Mouse (Mus musculus) spleen, postnatal 36 days (tissue): ENCODE data around the gene Phyh.
"Not testable (repeated sequence)": the region's sequence is repeated elsewhere in the genome, so short reads cannot be mapped to it uniquely, and the experiment has no call there.

ENCODE experiments used
- DNase-seq, 2 experiments: peaks; one replicate each; pipeline ENCODE4 v3.0.0; 2022; ENCODE audit warnings: low spot score in 2 of 2, mixed read lengths in 1 of 2

The Phyh gene

DNA sequence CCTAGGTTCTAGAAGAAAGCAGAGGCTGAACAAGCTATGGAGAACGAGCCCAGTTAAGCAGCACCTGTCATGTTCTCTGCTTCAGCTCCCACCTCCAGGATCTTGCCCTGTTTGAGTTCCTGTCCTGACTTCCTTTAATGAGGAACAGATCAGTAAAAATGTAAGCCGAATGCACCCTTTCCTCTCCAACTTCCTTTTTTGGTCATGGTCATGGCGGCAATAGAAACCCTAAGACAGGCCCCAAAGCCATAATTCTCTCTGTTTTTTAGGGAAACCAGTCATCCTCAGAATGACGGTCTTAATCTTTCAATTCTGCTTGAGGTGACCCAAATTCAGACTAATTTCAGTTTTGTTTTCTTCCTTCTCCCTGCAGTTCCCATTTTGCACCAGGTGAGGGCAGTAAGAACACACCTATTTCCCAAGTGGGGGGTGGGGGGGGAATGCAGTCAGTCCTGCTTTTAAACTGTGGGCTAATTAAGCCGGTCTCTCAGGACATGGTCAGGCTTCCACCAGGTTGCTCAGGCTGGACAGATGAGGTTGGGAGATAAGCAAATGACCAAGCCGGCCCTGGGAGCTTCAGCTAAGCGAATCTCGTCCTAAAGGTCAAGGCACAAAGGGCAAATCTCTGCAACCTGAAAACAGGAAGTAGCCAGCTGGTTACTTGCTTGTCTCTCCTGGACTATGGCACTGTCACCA is 1.3 kb upstream of the Phyh start:
- peak; percentile 45 to 64 for DNase-seq

DNA sequence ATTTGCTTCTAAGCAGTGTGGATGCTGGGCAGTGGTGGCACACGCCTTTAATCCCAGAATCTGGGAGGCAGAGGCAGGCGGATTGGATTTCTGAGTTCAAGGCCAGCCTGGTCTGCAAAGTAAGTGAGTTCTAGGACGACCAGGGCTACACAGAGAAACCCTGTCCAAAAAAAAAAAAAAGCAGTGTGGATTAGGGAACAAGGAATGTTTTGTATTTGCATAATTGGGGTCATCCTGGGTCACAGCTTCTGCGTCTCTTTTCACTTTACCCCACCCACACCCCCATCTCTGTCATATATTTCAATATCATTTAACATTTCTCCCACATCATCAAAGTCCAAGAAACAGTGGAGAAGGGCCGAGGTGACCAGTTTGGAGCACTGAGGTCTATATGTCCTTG is 2.2 kb downstream of the Phyh start:
- DNase-seq, result no peak

DNA sequence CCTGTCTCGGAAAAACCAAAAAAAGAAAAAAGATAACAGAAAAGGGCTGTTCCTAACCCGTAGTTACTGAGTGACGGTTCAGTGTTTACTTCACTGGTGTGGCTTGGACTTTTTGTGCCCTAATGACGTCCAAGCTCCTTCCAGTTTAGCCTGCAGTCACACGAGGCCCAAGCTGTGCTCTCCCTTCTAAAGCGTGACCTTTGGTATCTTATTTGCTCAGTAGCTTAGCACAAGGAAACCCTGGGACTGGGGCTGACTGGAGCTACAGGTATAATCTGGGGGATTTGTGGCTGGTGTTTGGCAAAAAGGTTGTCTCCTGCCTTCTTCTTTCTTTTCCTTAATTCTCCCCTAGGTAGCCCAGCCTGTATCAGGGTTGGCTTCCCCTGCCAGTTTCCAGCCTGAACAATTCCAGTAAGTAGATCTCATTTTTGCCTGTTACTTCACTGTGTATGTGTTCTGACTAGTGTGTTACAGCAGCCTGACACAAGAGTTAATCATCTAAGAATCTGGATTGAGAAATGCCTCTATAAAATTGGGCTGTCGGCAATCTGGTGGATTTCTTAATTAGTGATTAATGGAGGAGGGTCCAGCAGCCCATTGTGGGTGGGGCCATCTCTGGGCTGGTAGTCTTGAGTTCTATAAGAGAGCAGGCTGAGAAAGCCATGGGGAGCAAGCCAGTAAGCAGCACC is 3.8 kb downstream of the Phyh start:
- DNase-seq, result no peak

DNA sequence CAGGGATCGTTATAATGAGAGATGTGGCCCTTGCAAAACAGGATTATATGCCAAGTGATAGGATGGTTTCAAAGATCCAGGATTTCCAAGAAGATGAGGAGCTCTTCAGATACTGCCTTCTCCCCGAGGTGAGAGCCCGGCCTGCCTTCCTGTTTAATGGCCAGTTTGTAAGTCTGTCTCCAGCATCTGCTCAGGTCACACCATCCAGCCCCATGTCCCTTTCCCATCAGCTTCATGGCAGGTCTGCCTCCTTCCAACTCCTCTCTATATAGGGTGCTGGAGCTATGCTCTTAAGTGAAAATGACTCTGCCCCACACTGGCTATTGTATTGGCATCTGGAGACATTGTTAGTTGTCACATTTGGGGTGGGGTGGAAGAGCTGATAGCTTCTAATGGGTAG is 8.6 kb downstream of the Phyh start:
- no peak for DNase-seq

DNA sequence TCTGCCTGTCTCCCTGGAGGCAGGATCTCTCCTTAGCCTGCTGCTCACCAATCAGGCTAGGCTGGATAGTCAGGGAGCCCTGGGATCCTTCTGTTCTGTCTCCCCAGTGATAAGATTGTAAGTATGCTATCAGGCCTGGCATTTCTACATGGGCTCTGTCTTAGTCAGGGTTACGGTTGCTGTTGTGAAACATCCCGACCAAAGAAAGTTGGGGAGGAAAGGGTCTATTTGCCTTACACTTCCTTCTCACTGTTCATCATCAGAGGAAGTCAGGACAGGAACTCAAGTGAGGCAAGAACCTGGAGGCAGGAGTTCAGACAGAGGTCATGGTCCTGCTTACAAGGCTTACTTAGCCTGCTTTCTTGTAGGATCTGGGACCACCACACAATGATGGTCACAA is 10.4 kb downstream of the Phyh start:
- no peak for DNase-seq

DNA sequence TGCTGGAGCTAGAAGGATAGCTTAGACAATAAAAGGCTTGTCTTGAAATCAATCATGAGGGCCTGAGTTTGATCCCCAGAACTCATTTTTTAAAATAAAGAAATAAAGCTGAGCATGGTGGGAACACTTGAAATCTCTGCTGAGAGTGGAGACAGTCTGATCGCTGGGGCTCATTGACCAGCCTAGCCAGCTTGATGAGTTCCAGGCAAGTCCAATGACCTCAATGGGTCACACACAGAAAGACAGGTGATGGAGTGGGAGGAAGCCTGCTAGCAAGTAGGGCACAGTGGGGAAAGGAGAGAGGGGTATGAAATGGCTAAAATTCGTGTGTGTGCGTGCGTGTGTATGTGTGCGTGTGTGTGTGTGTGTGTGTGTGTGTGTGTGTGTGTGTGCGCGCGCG is 15.7 kb downstream of the Phyh start:
- no peak for DNase-seq

DNA sequence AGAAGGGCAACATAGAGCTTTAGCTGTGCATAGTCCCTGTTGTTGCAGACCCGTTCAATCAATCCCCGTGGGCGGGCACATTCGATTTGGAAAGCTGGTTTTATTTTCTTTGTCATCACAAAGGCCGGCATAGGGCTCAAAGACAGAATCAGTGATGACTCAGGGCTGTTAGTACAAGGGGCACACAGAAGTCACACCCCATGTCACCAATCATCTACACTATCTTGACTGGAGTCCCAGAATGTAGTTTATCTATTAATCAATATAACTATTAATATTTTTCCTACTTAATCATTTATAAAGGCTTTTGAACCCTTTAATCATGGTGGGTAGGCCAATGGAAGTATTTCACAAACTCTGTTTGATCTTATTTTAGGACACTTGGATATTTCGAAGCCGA is 19.1 kb downstream of the Phyh start:
- DNase-seq, result no peak

DNA sequence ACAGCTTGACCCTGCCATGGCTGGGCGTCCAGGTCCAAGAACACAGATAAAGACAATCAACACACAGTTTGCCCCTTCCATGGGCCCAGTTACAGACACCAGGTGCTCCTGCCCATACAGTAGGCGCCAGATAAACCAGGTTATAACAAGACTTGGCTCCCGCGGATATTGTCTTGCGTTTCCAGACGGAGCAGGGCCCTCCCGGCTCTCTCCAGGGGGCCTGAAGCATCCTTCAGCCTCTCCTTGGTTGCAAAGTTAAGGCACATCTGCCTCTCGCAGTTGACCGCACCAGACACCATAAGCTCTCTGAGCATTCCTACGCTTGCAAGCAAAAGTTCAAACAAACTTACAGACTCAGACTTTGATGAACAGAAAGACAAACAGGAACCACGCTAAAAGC is 22.0 kb downstream of the Phyh start:
- DNase-seq, result no peak

DNA sequence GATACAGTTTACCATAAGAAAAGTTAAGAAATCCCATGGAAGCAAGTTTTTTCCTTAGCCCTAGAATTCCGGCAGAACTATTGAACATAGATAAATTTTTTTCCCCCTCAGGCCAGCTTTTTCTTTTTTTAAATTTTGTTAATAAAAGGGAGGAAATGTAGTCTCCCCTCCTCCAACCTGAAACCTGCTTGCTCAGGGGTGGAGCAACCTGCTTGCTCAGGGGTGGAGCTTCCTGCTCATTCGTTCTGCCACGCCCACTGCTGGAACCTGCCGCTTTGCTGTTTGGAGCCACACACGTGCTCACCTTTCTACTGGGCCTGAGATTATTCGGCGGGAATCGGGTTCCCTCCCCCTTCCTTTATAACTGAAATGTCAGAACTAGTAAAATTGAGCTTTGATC is 30.9 kb downstream of the Phyh start:
- DNase-seq, result not testable (repeated sequence)

DNA sequence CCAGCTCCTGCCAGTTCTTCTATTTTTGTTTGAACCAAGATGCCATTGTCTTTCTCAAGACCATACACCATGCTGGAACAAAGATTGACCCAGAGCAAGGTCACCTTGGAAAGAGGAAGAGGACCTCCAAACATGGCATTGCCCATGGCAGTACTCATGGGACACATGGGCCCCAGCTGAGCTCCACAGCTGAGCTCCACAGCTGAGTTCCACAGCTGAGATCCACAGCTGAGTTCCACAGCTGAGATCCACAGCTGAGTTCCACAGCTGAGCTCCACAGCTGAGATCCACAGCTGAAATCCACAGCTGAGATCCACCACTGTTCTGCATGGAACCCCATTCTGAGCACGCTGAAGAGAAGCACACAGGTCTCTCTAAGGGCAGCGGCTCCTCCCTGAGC is 32.2 kb downstream of the Phyh start:
- DNase-seq, result no peak

DNA sequence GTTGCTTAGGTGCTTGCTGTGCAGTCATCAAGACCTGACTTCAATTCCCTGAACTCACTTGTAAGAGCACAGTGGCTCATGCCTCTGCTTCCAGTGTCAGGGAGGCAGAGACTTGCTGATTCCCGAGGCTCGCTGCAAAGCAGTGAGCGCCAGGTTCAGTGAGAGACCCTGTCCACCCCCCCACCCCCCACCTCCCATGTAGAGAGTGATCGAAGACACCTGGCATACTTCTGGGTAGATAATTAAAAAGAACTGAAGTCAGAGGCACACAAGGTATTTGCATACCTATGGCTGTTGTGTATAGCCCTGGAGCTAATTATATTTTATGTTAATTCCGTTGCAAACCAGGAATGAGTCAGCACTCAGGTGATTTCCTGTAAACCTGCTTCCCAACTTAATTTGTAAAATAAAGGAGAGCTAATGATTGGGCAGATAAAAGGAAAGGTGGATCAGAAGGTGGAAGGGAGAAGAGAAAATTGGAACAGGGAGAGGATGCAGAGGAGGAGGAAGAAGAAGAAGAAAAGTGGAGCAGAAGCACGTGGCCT is 35.5 kb downstream of the Phyh start:
- no peak for DNase-seq

DNA sequence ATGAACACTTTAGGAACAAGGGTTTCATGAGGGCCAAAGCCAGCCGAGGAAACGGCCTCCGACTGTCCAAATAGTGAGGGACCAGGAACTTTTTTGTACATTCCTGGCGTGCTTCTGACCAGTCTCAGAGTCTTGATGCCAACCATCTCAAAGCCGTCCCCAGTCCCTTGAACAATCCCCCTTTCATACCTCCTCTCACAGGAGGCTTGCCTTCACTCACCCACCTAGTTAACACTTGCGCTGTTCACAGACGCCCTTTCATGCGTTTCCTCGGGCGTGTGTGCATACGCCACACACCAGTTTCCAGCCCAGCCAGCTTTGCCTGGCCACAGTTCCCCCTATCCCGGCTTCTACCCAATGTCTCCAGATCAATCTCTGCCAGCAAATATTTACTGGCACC is 39.2 kb downstream of the Phyh start:
- no peak for DNase-seq

DNA sequence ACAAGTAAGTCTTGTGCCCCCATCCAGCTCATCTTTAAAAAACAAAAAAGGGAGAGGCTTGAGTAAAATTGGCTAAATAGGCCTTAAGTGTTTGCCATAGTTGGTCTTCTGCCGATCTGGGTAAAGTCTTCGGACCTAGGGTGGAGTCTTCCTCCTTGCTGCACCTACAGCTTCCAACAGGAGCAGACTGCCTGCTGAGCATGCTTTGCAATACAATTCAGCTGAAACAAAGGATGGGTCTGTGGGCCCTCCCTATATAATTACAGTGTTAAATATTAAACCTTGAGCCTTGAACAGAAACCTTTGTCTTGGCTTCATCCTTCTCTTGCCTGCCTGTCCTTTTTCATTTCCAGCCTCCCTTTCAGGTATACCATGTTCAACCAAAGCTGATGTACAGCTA is 49.0 kb downstream of the Phyh start:
- DNase-seq, result no peak

DNA sequence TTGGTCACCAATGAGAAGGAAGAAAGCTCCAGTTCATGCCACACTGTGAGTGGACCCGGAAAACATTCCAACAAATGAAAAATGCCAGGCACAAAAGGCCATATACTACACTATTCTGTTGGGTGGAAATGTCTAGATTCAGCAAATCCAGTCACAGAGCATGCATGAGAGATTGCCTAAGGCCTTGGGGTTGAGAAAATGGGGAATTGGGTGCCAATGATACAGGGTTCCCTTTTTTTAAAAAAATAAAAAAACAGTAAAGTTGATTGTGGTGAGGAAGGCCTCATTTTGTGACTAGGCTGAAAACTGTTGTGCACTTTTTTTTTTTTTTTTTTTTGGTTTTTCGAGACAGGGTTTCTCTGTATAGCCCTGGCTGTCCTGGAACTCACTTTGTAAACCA is 50.3 kb downstream of the Phyh start:
- DNase-seq, result no peak

DNA sequence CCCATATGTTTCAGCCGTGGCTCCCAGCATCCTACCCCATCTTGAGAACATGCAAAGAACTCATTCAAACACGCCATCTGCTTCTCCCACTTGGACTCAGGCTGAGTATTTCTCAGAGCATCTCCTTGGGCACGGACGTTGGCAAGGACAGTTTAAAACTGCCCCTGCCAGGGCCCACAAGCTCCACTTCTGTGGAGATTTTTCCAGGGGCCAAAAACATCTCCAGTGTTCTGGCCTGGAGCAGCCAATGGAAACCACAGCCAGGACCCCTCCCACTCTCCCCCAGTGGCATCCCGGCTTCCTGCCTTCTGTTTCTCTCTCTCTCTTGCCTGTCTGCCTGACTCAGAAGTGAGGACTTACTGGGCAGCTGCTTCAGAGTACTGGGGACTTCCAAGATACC is 57.0 kb downstream of the Phyh start, which contains the start of gene Ucma:
Gene Ucma (plus strand): TSS at position 316 of the 400 bp plus-strand sequence.
- DNase-seq, result no peak

DNA sequence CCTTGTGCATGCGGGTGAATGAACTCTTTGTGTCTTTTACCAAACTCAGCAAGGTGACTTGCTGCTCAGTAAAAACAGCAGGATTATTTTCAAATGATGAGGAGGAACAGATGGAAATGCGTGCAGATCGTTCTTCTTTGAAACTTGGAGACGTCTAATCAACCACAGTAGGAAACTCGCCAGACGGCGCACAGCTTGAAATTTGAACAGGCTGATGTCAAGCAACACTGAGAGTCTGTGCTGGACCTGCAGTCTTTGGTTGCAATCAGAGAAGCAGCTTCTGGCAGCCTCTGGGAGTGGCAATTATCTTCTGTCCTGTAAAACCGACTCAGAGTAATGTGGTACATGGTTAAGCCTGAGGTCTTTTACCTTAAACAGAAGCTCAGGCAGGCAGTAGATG is 59.3 kb downstream of the Phyh start:
- no peak for DNase-seq

DNA sequence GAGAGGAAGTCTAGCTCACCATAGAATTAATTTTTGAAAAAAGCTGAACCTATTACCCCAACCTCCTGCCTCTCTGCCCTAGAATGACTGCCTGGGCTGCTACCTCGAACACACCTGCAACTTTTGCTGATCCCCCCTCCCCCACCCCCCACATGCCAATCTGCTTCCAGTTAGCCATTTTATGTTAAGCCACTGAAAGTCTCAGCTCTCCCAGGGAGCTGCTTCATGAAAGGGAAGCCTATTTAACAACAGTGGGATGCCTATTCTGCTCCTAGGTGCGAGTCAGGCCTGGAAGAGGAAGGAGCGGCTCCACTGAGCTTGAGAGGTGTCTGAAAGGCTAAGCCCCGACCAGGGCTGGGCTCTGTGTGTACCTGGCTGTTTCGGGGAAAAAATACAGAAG is 65.2 kb downstream of the Phyh start:
- DNase-seq, result no peak

DNA sequence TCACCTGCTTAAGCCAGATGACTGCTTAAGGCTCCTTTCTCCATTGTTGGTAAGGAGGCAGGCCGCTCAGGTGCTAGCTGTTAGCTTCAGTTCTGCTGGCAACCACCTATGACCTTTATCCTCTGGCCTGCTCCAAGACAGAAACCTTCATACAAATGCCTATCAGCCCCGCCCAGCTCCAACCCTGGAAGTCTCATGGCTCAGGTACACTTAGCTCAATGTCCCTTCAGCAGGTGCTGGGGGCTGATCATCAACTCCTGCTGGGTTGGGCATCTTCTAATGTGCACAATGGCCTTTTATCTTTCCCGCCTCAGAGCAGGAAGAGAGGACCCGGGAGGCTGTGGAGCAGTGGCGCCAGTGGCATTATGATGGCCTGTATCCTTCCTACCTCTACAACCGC is 66.2 kb downstream of the Phyh start:
- no peak for DNase-seq

DNA sequence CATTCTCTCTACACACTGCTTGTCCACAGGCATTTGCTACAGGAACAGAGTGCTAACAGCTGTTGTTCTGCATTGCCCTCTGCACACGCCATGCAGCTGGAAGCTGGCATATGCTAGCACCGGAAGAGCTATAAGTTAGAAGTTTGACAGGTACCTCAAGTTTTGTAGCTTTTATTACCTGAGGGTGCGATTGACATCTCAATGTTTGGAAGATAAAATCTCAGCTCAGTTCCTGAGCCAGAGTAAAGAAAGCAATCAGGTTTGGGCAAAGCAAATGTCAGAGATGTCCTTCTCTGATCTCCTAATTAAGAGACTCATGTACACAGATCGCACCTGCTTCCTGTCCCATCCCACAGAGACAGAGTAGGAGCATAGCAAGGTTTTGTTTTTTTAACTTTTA is 68.0 kb downstream of the Phyh start:
- DNase-seq, result no peak

DNA sequence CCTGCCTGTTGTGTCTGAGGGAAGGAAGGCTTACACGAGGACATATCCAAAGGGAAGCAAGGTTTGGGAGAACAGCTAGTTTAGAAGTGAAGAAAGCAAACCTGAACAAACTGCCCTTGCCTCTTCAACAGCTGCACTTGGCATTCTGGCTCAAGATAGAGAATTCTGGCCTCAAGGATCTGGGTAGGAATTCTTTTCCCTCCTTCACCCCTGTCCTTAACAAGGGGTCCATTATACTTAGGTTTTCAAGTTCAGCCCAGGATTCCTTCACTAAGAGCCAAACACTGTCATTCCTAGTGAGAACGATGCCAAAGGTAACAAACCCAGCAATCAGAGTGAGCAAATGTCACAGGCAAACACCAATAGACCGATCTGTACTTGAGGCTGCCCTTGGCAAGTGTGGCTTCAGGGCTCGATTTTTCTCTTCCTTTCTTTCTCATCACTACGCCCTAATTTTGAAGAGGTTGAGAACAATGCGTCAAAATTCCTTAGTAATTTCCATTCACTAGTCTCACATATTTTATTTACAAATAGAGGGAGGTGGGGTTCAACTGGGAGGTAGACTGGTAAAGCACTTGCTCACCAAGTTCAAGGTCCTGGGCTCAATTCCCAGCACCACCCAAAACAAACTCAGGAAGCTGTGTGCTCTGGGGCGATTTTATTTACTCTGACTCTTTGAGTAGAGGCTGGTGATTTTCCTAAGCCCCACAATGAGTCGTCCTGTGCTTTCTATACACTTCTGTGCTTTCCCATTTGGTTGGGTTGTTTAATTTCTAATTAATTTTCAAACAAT is 68.8 kb downstream of the Phyh start:
- DNase-seq, result no peak
